Mouse (Mus musculus) Patski (cell line): ENCODE measurements around the gene Brk1. TPM values are rescaled to one million over a fixed set of nuclear protein-coding genes. Genes with fewer than 3 reads are reported as not detected.
A peak's percentile ranks its signal among the peaks of the same experiment; 100 is the strongest.

Source experiments
- ATAC-seq: fragments of 100-300 bp; one replicate; pipeline ENCODE4 v1.8.0; 2021
- CTCF ChIA-PET: fragments of 350-600 bp; sonication (Branson Sonifier 250); formaldehyde crosslinking; loops from one replicate; lab custom pipeline; 2022; ENCODE audit warnings: inconsistent platforms; lab: Charles Lee
- POLR2A ChIA-PET: fragments of 350-600 bp; sonication (Branson Sonifier 250); formaldehyde crosslinking; loops from one replicate; lab custom pipeline; 2022; ENCODE audit warnings: antibody characterized with exemption, inconsistent platforms; lab: Charles Lee
- DNase-seq: peaks from one replicate; pipeline ENCODE4 v3.0.0-alpha.2; 2011; ENCODE audit warnings: low read depth, low spot score
- H3K27me3 ChIP-seq: fragments of 371-371 bp; one replicate; pipeline ENCODE4 v1.5.1; 2021
- CTCF ChIP-seq: fragments of 100-300 bp; IDR thresholded peaks from one replicate; pipeline ENCODE4 v1.5.1; 2021
- in situ Hi-C: fragments of 300-500 bp; cut with MboI; formaldehyde crosslinking; loops from 3 replicates; pipeline ENCODE4 v1.11.1; 2018; ENCODE audit warnings: low pct_unique_long_range_greater_than_20kb, mixed read lengths
- polyA plus RNA-seq: library from polyadenylated mRNA; unstranded; gene quantifications from one replicate; pipeline ENCODE4 v1.2.3, GENCODE M21; 2021

Brk1 gene
- polyA plus RNA-seq, result 167 TPM

- no peaks in the 10 kb centered on the region for H3K27me3 ChIP-seq
- in situ Hi-C loops, result no loop called here
- ATAC-seq, result peak; percentile 58
- ChIA-PET POLR2A (no interaction called here), CTCF (interaction anchor here (0.8 to 0.9 kb wide), 2 partner anchors 11 to 67 kb away, joined by 3 to 5 read pairs; no protein-coding TSS in a partner anchor)
- TF ChIP-seq CTCF, result peak; percentile 63
- DNase-seq, result no peak
Measured at GRCm38 (mm10) chr6:113604432-113605223, at the start of gene Brk1. Brk1 (plus strand) TSS chr6:113604772.

GRCm38 (mm10) chr6:113559736-113560135 is 44.8 kb upstream of the Brk1 start:
- DNase-seq (no peak), ATAC-seq (no peak)
- in situ Hi-C loops, result no loop called here
- CTCF ChIA-PET, result interaction anchor here (1.4 kb wide), 2 partner anchors 12 to 18 kb away, joined by 3 read pairs; no protein-coding TSS in a partner anchor
- POLR2A ChIA-PET, result no interaction called here
- no peak for TF ChIP-seq CTCF
- H3K27me3 ChIP-seq, result no peaks in the 10 kb centered on the region

DNA sequence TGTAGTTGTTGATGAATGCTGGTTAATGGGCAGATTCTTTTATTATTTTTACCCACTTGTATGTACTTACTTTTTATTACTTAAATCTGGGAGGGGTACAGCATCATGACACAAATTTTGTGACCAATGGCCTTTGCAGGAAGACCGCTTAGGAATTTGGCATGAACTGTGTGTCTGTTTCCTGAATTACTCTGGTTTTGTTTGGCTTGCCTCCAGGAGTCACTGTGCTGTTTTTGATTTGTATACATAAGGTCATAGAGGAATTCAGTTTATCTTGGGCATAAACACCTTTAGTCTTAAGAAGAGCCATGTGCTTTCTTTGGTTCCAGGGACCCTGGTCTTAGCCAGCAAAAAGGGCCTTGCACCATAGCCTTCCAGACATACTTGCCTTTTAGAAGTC is 40.0 kb upstream of the Brk1 start:
- ChIA-PET CTCF (interaction anchor here (1.6 kb wide), 1 partner anchor 8 kb away, joined by 4 read pairs; no protein-coding TSS in a partner anchor), POLR2A (no interaction called here)
- H3K27me3 ChIP-seq, result no peaks in the 10 kb centered on the region
- ATAC-seq, result no peak
- in situ Hi-C loops, result no loop called here
- no peak for TF ChIP-seq CTCF
- no peak for DNase-seq

DNA sequence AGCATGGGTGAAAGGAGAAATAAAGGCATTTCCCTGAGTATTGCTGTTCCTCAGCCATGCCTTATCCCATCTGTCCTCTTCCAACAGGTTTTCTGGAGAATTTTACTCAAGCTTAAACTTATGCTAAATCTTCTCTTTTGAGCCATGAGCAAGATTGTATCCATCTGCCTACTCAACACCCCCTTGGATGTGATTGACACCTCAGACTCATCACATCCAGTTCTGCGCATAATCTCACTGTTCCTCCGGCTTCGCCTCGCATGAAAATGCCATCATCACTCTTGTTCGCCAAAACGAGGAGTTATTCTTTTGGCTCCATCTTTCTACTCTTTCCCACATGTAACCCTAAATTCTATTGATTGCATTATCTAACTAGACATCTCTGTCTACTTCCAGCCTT is 28.5 kb upstream of the Brk1 start:
- DNase-seq (no peak), ATAC-seq (no peak)
- no peak for TF ChIP-seq CTCF
- ChIA-PET POLR2A (no interaction called here), CTCF (interaction anchor here (1.5 kb wide), 1 partner anchor 12 kb away, joined by 3 read pairs; no protein-coding TSS in a partner anchor)
- H3K27me3 ChIP-seq, result no peaks in the 10 kb centered on the region
- in situ Hi-C loops, result no loop called here

- in situ Hi-C loops, result no loop called here
- DNase-seq (no peak), ATAC-seq (no peak)
- CTCF ChIA-PET, result interaction anchor here (1.1 to 1.8 kb wide), 2 partner anchors 10 to 24 kb away, joined by 3 read pairs; no protein-coding TSS in a partner anchor
- no peaks in the 10 kb centered on the region for H3K27me3 ChIP-seq
- TF ChIP-seq CTCF, result no peak
- POLR2A ChIA-PET, result no interaction called here
Measured at GRCm38 (mm10) chr6:113579306-113579705, 25.3 kb upstream of the Brk1 start.

- in situ Hi-C loops, result no loop called here
- POLR2A ChIA-PET, result no interaction called here
- no peak for TF ChIP-seq CTCF
- H3K27me3 ChIP-seq, result no peaks in the 10 kb centered on the region
- no peak for ATAC-seq
- CTCF ChIA-PET, result interaction anchor here (1.5 kb wide), 1 partner anchor 44 kb away, joined by 3 read pairs; no protein-coding TSS in a partner anchor
- DNase-seq, result no peak
Measured at GRCm38 (mm10) chr6:113583023-113583422, 21.5 kb upstream of the Brk1 start.

DNA sequence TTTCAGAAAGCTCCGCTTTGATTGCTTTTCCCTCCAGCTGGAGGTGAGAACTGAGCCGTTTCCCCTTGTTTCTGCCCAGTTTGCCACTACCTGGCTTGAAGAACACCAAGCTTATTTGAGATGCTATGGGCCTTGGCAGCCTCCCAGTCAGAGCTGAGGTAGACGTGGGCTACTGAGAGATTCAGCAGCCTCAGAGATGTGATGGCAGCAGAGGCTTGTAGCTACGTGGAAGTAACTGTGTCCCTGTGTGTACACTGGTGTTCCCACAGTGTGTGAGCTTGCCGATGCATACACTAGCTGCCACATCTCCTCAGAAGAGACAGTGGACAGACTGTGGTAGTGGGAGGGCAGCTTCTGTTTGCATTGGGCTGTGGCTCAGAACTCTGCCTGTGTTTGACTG is 19.5 kb upstream of the Brk1 start:
- TF ChIP-seq CTCF, result no peak
- H3K27me3 ChIP-seq, result no peaks in the 10 kb centered on the region
- in situ Hi-C loops, result no loop called here
- CTCF ChIA-PET, result no interaction called here
- ATAC-seq, result no peak
- POLR2A ChIA-PET, result no interaction called here
- DNase-seq, result no peak

- CTCF ChIA-PET, result interaction anchor here (1.5 kb wide), 1 partner anchor 26 kb away, joined by 4 read pairs; no protein-coding TSS in a partner anchor
- DNase-seq, result peak; percentile 25
- in situ Hi-C loops, result no loop called here
Measured at GRCm38 (mm10) chr6:113586466-113587183, 17.9 kb upstream of the Brk1 start.

GRCm38 (mm10) chr6:113592637-113593036 is 11.9 kb upstream of the Brk1 start:
- in situ Hi-C loops, result no loop called here
- ChIA-PET POLR2A (no interaction called here), CTCF (interaction anchor here (1.0 to 1.9 kb wide), 3 partner anchors 12 to 46 kb away, joined by 3 to 5 read pairs (median 3); partner anchors contain the start of gene Brk1)
- no peak for TF ChIP-seq CTCF
- ATAC-seq (peak; percentile 78), DNase-seq (peak; percentile 63)
- no peaks in the 10 kb centered on the region for H3K27me3 ChIP-seq

More at GRCm38 (mm10) chr6:113586466-113587183, 17.9 kb upstream of the Brk1 start:
- POLR2A ChIA-PET, result no interaction called here
- no peaks in the 10 kb centered on the region for H3K27me3 ChIP-seq
- peak; percentile 57 for ATAC-seq
- no peak for TF ChIP-seq CTCF

GRCm38 (mm10) chr6:113597945-113598344 is 6.6 kb upstream of the Brk1 start:
- no peak for TF ChIP-seq CTCF
- POLR2A ChIA-PET, result no interaction called here
- no peaks in the 10 kb centered on the region for H3K27me3 ChIP-seq
- no peak for DNase-seq
- ATAC-seq, result no peak
- in situ Hi-C loops, result no loop called here
- CTCF ChIA-PET, result no interaction called here
